Mouse (Mus musculus): ENCODE data around the gene Bace1.

Bace1 gene

DNA sequence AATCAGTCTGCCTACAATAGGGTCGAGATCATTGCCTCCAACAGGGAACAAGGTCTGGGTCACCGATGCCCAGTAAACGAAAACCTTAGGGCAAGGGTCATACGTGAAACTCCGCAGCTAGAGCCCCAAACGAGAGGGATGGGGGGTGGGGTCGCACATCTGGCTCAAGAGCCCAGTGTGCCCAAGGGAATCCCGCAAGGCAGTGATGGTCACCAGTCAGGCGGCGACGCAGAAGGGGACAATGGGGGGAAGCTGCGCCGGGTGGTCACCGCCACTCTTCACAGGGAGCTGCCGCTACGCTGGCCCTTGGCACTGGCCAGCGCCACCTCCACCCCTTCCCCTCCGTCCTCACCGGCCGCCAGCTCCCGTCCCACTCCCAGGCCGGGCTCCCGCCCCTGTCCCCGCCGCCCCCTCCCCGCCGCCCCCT is 67.4 kb downstream of the Bace1 start:
- DNase-seq (ENCODE audit: low spot score in 2 of 2), result peak; percentile 41 to 42

DNA sequence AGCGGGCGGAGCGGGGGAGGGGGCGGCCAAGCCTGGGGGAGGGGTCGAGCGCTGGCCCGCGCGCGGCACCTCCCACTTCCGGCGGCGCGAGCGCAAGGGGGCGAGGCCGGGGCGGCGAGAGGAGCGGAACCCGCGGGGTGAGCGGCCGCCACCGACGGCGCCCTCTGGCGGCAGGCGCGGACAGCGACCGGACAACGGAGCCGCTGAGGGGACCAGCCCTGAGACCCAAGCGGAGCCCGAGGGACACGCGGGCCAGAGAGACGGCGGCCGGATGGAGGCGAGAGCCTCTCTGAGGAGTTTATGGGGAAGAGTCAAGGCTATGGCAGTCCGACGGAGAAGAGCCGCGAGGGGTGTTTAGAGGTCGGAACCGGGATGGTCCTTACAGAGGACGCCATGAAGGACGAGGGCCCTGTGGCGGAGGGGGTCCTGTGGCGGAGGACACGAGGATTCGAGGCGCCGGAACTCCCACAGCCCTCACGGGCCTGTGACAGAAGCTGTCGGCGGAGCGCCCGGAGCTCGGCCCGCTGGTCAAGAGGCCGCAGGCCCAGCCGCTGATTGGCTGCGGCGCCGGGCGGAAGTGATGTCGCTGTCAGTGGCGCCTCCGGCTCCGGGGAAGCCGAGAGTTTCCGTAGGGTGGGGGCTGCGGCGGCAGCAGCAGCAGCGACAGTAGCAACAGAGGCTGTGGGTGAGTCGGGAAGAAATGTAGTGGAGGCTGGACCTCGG is 68.1 kb downstream of the Bace1 start, which contains the start of the genes Pcsk7 and Rnf214:
Pcsk7 (plus strand) TSS at position 143 of the 723 bp plus-strand sequence.
Rnf214 (minus strand) TSS at position 557 of the 723 bp plus-strand sequence.
- DNase-seq (ENCODE audit: low spot score in 2 of 2), result peak; percentile 85 to 92

DNA sequence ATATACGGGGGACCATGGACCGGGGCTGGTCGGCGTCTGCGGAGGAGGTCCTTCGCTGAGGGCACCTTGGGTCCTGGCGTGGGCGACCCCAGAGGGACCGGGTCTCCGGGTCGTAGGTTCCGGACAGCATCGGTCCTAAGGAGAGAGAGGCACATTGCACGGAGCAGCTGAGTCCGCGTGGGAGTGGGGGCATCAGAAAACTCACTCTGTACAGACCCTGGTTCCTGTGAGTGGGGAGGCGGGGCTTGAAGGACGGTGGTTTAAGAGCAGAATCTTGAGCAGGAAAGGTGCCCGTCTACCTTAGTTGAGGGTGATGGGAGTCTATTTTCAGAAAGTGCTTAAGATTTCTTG is 68.7 kb downstream of the Bace1 start:
- DNase-seq (ENCODE audit: low spot score in 2 of 2), result peak in 1 of 2 experiments; percentile 59

DNA sequence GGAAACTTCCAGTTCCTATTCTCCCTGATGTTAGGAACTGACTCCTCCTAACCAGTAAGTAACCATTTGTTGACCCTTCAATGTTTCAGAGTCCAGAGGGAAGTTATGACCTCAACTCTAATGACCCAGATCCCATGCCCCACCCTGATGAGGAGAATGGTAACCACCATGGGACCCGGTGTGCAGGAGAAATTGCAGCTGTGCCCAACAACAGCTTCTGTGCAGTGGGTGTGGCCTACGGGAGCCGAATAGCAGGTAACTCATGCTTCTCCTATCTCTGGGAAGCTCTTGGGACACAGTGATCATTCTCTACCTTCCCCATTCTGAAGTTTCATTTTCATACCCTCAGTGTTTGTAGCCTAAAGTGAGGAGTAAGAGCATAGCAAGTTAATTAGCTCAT is 72.6 kb downstream of the Bace1 start:
- no peak for DNase-seq (ENCODE audit: low spot score in 2 of 2)

DNA sequence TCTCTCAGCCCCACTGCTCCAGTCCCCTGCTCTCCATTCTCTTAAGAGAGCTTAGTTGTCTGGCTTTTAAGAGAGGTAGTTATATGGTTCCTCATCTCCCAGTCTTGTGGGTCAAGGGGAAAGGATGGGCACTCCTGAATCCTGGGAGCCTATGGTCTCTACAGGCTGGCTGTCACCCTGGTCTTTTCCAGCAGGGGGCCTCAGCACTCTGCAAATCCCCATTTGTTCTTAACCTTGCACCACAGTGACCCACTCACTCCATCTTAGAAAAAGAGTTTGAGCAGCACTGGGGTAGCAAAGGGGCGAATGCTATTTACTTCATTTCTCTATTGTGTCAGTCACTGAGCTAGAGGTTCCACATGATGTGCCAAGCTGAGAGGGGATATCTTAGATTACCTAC is 73.3 kb downstream of the Bace1 start:
- peak; percentile 24 to 74 for DNase-seq (ENCODE audit: low spot score in 2 of 2)

Measured in spleen, postnatal 10 days (tissue).